Mouse (Mus musculus): ENCODE measurements at regions not wholly inside any gene's neighbourhood (a gene's known extent, or its start where the extent isn't known, plus 50 kb on each side); places are given as distances from the start of the nearest gene placed in this dataset.

DNA sequence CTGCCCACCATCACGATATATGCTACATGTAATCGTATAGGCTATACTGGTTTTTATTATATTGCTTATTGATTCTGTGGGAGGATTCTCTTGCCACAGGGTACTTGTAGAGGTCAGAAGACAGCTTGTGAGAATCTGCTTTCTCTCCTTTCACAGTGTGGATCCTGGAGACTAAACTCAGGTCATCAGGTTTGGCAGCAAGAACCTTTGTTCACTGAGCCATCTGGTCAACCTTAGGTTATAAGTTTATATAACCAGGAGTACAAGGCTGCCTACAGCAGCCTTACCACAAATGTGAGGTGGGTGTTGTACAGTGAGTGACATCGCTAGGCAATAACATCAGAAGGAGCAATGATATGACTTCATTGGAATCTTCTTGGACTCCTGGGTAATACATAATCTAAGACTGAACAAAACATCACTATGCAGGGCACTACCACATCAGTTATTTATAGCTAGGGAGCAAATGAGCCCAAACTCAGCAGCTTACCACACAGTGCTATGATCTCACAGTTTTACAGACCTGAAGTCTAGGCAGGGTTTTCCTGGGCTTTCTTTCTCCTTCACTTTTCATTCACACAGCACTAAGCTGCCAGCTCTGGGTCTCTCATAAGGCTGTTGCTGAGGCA lies 89.0 kb downstream of the Gm815 start:
- Histone ChIP-seq H3K4me3 (ENCODE audit: low read length) (no peak overlapping the region), H3K4me1 (ENCODE audit: control insufficient read depth, insufficient read depth, low read length) (peaks cover 14% of the 10 kb centered on the region), H3K4me2 (ENCODE audit: low read depth, low read length) (no peak overlapping the region), H3K27me3 (ENCODE audit: control insufficient read depth, insufficient read depth, low read length) (no peaks in the 10 kb centered on the region), H3K9me3 (replicated peaks; ENCODE audit: control insufficient read depth, low read length) (no peaks in the 10 kb centered on the region), H3K27ac (ENCODE audit: low read length) (peak overlapping the region; percentile 63), H3K9ac (ENCODE audit: low read length) (0 out of 2 replicates have a peak overlapping the region, but pooled peaks have one; percentile 40), H3K36me3 (ENCODE audit: control insufficient read depth, insufficient read depth) (no peaks in the 10 kb centered on the region)
- 86% methylated on average over 3 of the region's 3 CpGs for WGBS
- peak; percentile 46; the same call in 1 of the 2 replicates for ATAC-seq (replicated peaks; ENCODE audit: extremely low read depth, insufficient read depth, low FRiP score)

DNA sequence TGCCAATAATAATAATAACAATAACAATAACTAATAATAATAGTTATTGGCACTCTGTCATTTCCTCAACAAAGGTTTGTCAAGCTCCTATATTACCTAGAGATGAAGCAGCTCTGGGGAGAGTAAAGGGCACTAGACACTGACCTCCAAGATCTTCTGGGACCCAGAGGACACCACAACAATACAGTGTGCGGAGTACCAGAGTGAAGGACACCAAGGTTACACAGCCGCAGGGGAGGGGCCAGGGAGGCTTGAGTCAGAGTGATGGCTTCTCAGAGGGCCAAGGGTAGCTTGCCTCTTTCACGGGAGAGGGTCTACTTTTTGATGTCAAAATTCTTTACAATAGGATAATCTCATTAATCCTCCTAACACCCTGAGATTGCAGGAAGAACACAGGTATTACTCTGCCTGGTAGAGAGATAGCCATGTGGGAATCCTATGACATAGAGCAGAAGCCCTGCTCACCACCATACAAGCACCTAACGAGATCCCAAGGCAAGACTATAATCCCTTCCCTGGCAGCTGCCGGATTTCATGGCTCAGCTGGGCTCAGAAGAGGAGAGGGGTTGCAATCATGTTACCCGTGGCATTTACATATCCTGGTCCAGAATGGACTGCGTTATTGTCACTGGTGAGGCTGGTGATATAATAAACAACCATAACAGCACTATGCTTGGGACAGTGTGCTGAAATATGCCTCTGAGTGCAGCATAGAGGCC lies 91.1 kb downstream of the Gm815 start:
- ATAC-seq (replicated peaks; ENCODE audit: extremely low read depth, insufficient read depth, low FRiP score): no peak
- WGBS: 59% methylated on average over 7 of the region's 7 CpGs

GRCm38 (mm10) chr19:26977887-26978639 lies 92.4 kb downstream of the Gm815 start:
- no peaks in the 10 kb centered on the region for H3K27me3 ChIP-seq (ENCODE audit: control insufficient read depth, insufficient read depth, low read length)
- H3K27ac ChIP-seq (ENCODE audit: low read length): no peak overlapping the region
- no peak overlapping the region for H3K4me3 ChIP-seq (ENCODE audit: low read length)
- WGBS: 72% methylated on average over 14 of the region's 14 CpGs
- no peaks in the 10 kb centered on the region for H3K36me3 ChIP-seq (ENCODE audit: control insufficient read depth, insufficient read depth)
- no peaks in the 10 kb centered on the region for H3K9me3 ChIP-seq (replicated peaks; ENCODE audit: control insufficient read depth, low read length)
- peaks cover 14% of the 10 kb centered on the region for H3K4me1 ChIP-seq (ENCODE audit: control insufficient read depth, insufficient read depth, low read length)
- no peak overlapping the region for H3K9ac ChIP-seq (ENCODE audit: low read length)
- no peak overlapping the region for H3K4me2 ChIP-seq (ENCODE audit: low read depth, low read length)
- no peak for ATAC-seq (replicated peaks; ENCODE audit: extremely low read depth, insufficient read depth, low FRiP score)

More for the DNA sequence above, 91.1 kb downstream of the Gm815 start:
- Histone ChIP-seq H3K4me1 (ENCODE audit: control insufficient read depth, insufficient read depth, low read length) (peaks cover 14% of the 10 kb centered on the region), H3K36me3 (ENCODE audit: control insufficient read depth, insufficient read depth) (no peaks in the 10 kb centered on the region), H3K4me2 (ENCODE audit: low read depth, low read length) (no peak overlapping the region), H3K9me3 (replicated peaks; ENCODE audit: control insufficient read depth, low read length) (no peaks in the 10 kb centered on the region), H3K27me3 (ENCODE audit: control insufficient read depth, insufficient read depth, low read length) (no peaks in the 10 kb centered on the region), H3K9ac (ENCODE audit: low read length) (no peak overlapping the region), H3K4me3 (ENCODE audit: low read length) (no peak overlapping the region), H3K27ac (ENCODE audit: low read length) (no peak overlapping the region)

- no peak for ATAC-seq (replicated peaks; ENCODE audit: extremely low read depth, insufficient read depth, low FRiP score)
- WGBS: 85% methylated on average over 3 of the region's 3 CpGs
These were observed 92.9 kb downstream of the Gm815 start for GRCm38 (mm10) chr19:26978640-26979007.

GRCm38 (mm10) chr19:26979322-26979721 lies 93.6 kb downstream of the Gm815 start:
- no peak overlapping the region for H3K9ac ChIP-seq (ENCODE audit: low read length)
- 89% methylated on average over 2 of the region's 2 CpGs for WGBS
- H3K9me3 ChIP-seq (replicated peaks; ENCODE audit: control insufficient read depth, low read length): no peaks in the 10 kb centered on the region
- H3K27ac ChIP-seq (ENCODE audit: low read length): no peak overlapping the region
- no peak for ATAC-seq (replicated peaks; ENCODE audit: extremely low read depth, insufficient read depth, low FRiP score)
- H3K4me1 ChIP-seq (ENCODE audit: control insufficient read depth, insufficient read depth, low read length): peaks cover 11% of the 10 kb centered on the region
- no peaks in the 10 kb centered on the region for H3K36me3 ChIP-seq (ENCODE audit: control insufficient read depth, insufficient read depth)
- H3K4me2 ChIP-seq (ENCODE audit: low read depth, low read length): no peak overlapping the region
- H3K4me3 ChIP-seq (ENCODE audit: low read length): no peak overlapping the region
- no peaks in the 10 kb centered on the region for H3K27me3 ChIP-seq (ENCODE audit: control insufficient read depth, insufficient read depth, low read length)

More at GRCm38 (mm10) chr19:26978640-26979007, 92.9 kb downstream of the Gm815 start:
- Histone ChIP-seq H3K36me3 (ENCODE audit: control insufficient read depth, insufficient read depth) (no peaks in the 10 kb centered on the region), H3K4me2 (ENCODE audit: low read depth, low read length) (no peak overlapping the region), H3K9ac (ENCODE audit: low read length) (no peak overlapping the region), H3K27ac (ENCODE audit: low read length) (no peak overlapping the region), H3K4me1 (ENCODE audit: control insufficient read depth, insufficient read depth, low read length) (peaks cover 13% of the 10 kb centered on the region), H3K27me3 (ENCODE audit: control insufficient read depth, insufficient read depth, low read length) (no peaks in the 10 kb centered on the region), H3K9me3 (replicated peaks; ENCODE audit: control insufficient read depth, low read length) (no peaks in the 10 kb centered on the region), H3K4me3 (ENCODE audit: low read length) (no peak overlapping the region)

DNA sequence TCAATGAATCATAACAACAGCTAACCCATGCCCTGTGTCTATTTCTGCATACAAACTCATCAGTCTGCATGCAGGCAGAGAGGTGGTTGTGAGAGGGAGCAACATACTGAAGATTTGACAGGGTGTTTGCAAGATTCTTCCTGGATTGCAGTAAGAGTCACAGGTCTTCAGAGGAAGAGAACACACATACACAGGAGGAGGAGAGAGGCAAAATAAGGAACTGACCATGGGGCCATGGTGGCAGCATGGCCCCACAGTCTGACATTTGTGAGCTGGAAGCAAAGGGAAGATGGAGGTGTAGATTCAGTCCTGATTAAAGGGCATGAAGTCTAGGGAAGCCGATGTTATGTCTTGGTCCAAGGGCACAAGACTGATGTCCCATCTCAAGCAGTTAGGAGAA lies 101.0 kb downstream of the Gm815 start:
- ATAC-seq (replicated peaks; ENCODE audit: extremely low read depth, insufficient read depth, low FRiP score): no peak

DNA sequence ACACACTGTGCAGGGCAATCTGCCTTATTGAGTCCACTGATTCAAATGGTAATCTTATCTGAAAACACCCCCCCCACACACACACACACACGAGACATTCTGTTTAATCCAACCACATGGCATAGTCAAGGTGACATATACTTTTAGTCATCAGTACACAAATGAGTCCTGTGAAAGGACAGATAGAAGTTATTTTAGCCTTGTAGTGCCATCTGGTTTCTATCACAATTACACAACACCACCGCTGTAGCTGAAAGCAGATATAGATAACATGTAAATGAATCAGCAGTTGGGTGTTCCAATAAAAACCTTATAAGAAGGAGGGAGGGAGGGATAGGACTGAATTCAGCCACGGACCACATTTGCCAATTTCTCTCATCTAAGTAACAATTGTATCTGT lies 101.5 kb downstream of the Gm815 start:
- Histone ChIP-seq H3K27ac (ENCODE audit: low read length) (peak overlapping the region; percentile 84), H3K27me3 (ENCODE audit: control insufficient read depth, insufficient read depth, low read length) (no peaks in the 10 kb centered on the region), H3K4me1 (ENCODE audit: control insufficient read depth, insufficient read depth, low read length) (peaks cover 20% of the 10 kb centered on the region), H3K9ac (ENCODE audit: low read length) (no peak overlapping the region), H3K36me3 (ENCODE audit: control insufficient read depth, insufficient read depth) (no peaks in the 10 kb centered on the region), H3K4me2 (ENCODE audit: low read depth, low read length) (no peak overlapping the region), H3K4me3 (ENCODE audit: low read length) (no peak overlapping the region), H3K9me3 (replicated peaks; ENCODE audit: control insufficient read depth, low read length) (no peaks in the 10 kb centered on the region)
- ATAC-seq (replicated peaks; ENCODE audit: extremely low read depth, insufficient read depth, low FRiP score): peak; percentile 92
- 16% methylated on average over 3 of the region's 3 CpGs for WGBS

More for the DNA sequence above, 101.0 kb downstream of the Gm815 start:
- Histone ChIP-seq H3K9me3 (replicated peaks; ENCODE audit: control insufficient read depth, low read length) (no peaks in the 10 kb centered on the region), H3K9ac (ENCODE audit: low read length) (no peak overlapping the region), H3K27me3 (ENCODE audit: control insufficient read depth, insufficient read depth, low read length) (no peaks in the 10 kb centered on the region), H3K4me2 (ENCODE audit: low read depth, low read length) (no peak overlapping the region), H3K4me3 (ENCODE audit: low read length) (no peak overlapping the region), H3K27ac (ENCODE audit: low read length) (peak overlapping the region; percentile 84), H3K36me3 (ENCODE audit: control insufficient read depth, insufficient read depth) (no peaks in the 10 kb centered on the region), H3K4me1 (ENCODE audit: control insufficient read depth, insufficient read depth, low read length) (peaks cover 20% of the 10 kb centered on the region)
- 81% methylated on average over 1 of the region's 1 CpGs for WGBS

GRCm38 (mm10) chr19:26987909-26988456 lies 102.3 kb downstream of the Gm815 start:
- H3K27me3 ChIP-seq (ENCODE audit: control insufficient read depth, insufficient read depth, low read length): no peaks in the 10 kb centered on the region
- no peak overlapping the region for H3K9ac ChIP-seq (ENCODE audit: low read length)
- peaks cover 20% of the 10 kb centered on the region for H3K4me1 ChIP-seq (ENCODE audit: control insufficient read depth, insufficient read depth, low read length)
- H3K27ac ChIP-seq (ENCODE audit: low read length): peak overlapping the region; percentile 82
- ATAC-seq (replicated peaks; ENCODE audit: extremely low read depth, insufficient read depth, low FRiP score): no peak
- no peaks in the 10 kb centered on the region for H3K36me3 ChIP-seq (ENCODE audit: control insufficient read depth, insufficient read depth)
- no peak overlapping the region for H3K4me3 ChIP-seq (ENCODE audit: low read length)
- H3K4me2 ChIP-seq (ENCODE audit: low read depth, low read length): no peak overlapping the region
- WGBS: 78% methylated on average over 6 of the region's 6 CpGs
- no peaks in the 10 kb centered on the region for H3K9me3 ChIP-seq (replicated peaks; ENCODE audit: control insufficient read depth, low read length)
